Mouse (Mus musculus): ENCODE results near the gene Plk1. TPM values are rescaled to one million over a fixed set of nuclear protein-coding genes. Genes with fewer than 3 reads are reported as not detected.

Gene Plk1
- total RNA-seq (2012; rRNA removed) = 66.1 and 73.8 TPM in 2 replicates

- in situ Hi-C loops (cut with MboI; ENCODE audit: low sequenced_read_pairs in 2 of 2, unreplicated experiment in 2 of 2) = no loop called here
- no peak for TF ChIP-seq MAFK (IDR thresholded peaks at IDR 0.05; ENCODE audit: insufficient read depth, low read depth, low read length)
- DNase-seq (ENCODE audit: low read depth, low spot score) = peak; percentile 92
- H3K9ac ChIP-seq (ENCODE audit: insufficient read depth, low read depth, low read length, poor library complexity, severe bottlenecking) = peak within 1 kb of the TSS; percentile 93
- H3K4me3 ChIP-seq (ENCODE audit: insufficient read depth in 1 of 2, low read depth in 1 of 2, low read length in 2 of 2, poor library complexity in 1 of 2, severe bottlenecking in 1 of 2) = peak within 1 kb of the TSS; percentile 90 to 95
- H3K9me3 ChIP-seq (ENCODE audit: control insufficient read depth, insufficient read depth, low read depth, low read length) = no peaks in the 10 kb centered on the region
- H3K4me1 ChIP-seq (ENCODE audit: control insufficient read depth in 2 of 2, insufficient read depth in 2 of 2, low read length in 2 of 2, poor library complexity in 1 of 2) = peaks cover 2 to 24% of the 10 kb centered on the region in 2 experiments; a peak in 2 of 4 replicates
- peak within 1 kb of the TSS; percentile 83 for H3K27ac ChIP-seq (ENCODE audit: insufficient read depth, low read depth, low read length, poor library complexity, severe bottlenecking)
- H3K36me3 ChIP-seq (ENCODE audit: control insufficient read depth, insufficient read depth, low read length, poor library complexity, severe bottlenecking) = peaks cover 37% of the 10 kb centered on the region
These were observed at the start of gene Plk1 for GRCm38 (mm10) chr7:122158915-122159902. Gene Plk1 (plus strand): TSS chr7:122159439.

DNA sequence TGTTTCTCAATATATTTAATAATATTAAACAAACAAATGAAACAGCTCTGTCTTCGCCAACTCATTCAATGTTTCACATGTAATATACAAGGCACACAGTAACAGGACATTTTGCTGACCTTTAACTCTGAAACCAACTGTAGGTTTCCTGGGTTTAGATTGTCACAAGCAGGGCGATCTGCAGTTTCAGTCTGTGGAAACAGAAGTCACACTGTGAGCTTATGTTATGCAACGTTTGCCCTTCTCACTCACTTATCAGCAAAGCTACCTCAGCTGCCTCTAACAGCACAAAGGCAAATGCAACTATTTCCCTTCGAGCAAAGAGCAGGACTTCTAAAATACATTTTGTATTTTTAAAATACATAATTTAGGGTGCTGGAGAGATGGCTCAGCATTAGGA, 35.7 kb upstream of the Plk1 start:
- Histone ChIP-seq H3K9ac (ENCODE audit: insufficient read depth, low read depth, low read length, poor library complexity, severe bottlenecking) (no peak overlapping the region), H3K4me3 (ENCODE audit: insufficient read depth in 1 of 2, low read depth in 1 of 2, low read length in 2 of 2, poor library complexity in 1 of 2, severe bottlenecking in 1 of 2) (no peak overlapping the region), H3K36me3 (ENCODE audit: control insufficient read depth, insufficient read depth, low read length, poor library complexity, severe bottlenecking) (peaks cover 29% of the 10 kb centered on the region), H3K4me1 (ENCODE audit: control insufficient read depth in 2 of 2, insufficient read depth in 2 of 2, low read length in 2 of 2, poor library complexity in 1 of 2) (no peaks in the 10 kb centered on the region), H3K9me3 (ENCODE audit: control insufficient read depth, insufficient read depth, low read depth, low read length) (no peaks in the 10 kb centered on the region), H3K27ac (ENCODE audit: insufficient read depth, low read depth, low read length, poor library complexity, severe bottlenecking) (no peak overlapping the region)
- in situ Hi-C loops (cut with MboI; ENCODE audit: low sequenced_read_pairs in 2 of 2, unreplicated experiment in 2 of 2) = no loop called here
- DNase-seq (ENCODE audit: low read depth, low spot score) = no peak
- no peak for TF ChIP-seq ZNF384 (IDR thresholded peaks at IDR 0.05; ENCODE audit: low read depth, low read length)
- no peak for TF ChIP-seq ZC3H11A (IDR thresholded peaks at IDR 0.05; ENCODE audit: borderline replicate concordance, low read depth, low read length)
- TF ChIP-seq HCFC1 (IDR thresholded peaks at IDR 0.05; ENCODE audit: borderline replicate concordance, insufficient read depth, low read length) = no peak

- in situ Hi-C loops (cut with MboI; ENCODE audit: low sequenced_read_pairs in 2 of 2, unreplicated experiment in 2 of 2) = no loop called here
These were observed 33.6 kb upstream of the Plk1 start for GRCm38 (mm10) chr7:122125636-122126035.

DNA sequence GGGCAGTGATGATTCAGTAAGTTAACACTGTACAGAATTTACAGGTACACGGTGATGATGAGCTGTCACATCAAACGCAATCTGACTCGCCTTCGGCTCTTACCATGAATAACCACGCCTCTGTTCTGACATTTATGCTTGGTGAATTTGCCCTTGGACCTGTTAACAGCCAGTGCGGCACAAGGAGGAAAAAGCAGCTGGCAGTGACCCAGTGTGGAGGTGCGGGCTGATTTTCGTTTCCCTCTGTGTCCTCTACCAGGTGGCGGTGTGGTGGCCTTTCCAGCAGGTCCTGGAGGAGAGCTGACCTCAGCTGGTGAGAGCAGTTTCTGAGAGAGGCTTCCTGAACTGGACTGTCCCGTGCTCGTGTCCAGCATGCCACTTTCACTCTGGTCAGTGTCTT, 32.3 kb upstream of the Plk1 start:
- Histone ChIP-seq H3K27ac (ENCODE audit: insufficient read depth, low read depth, low read length, poor library complexity, severe bottlenecking) (no peak overlapping the region), H3K4me3 (ENCODE audit: insufficient read depth in 1 of 2, low read depth in 1 of 2, low read length in 2 of 2, poor library complexity in 1 of 2, severe bottlenecking in 1 of 2) (no peak overlapping the region), H3K4me1 (ENCODE audit: control insufficient read depth in 2 of 2, insufficient read depth in 2 of 2, low read length in 2 of 2, poor library complexity in 1 of 2) (peaks cover 0 to 3% of the 10 kb centered on the region in 2 experiments; a peak in 1 of 4 replicates), H3K9ac (ENCODE audit: insufficient read depth, low read depth, low read length, poor library complexity, severe bottlenecking) (no peak overlapping the region), H3K36me3 (ENCODE audit: control insufficient read depth, insufficient read depth, low read length, poor library complexity, severe bottlenecking) (peaks cover 24% of the 10 kb centered on the region), H3K9me3 (ENCODE audit: control insufficient read depth, insufficient read depth, low read depth, low read length) (no peaks in the 10 kb centered on the region)
- no peak for DNase-seq (ENCODE audit: low read depth, low spot score)
- TF ChIP-seq ZC3H11A (IDR thresholded peaks at IDR 0.05; ENCODE audit: borderline replicate concordance, low read depth, low read length) = no peak
- in situ Hi-C loops (cut with MboI; ENCODE audit: low sequenced_read_pairs in 2 of 2, unreplicated experiment in 2 of 2) = no loop called here

More at GRCm38 (mm10) chr7:122125636-122126035, 33.6 kb upstream of the Plk1 start:
- Histone ChIP-seq H3K4me3 (ENCODE audit: insufficient read depth in 1 of 2, low read depth in 1 of 2, low read length in 2 of 2, poor library complexity in 1 of 2, severe bottlenecking in 1 of 2) (no peak overlapping the region), H3K9ac (ENCODE audit: insufficient read depth, low read depth, low read length, poor library complexity, severe bottlenecking) (no peak overlapping the region), H3K27ac (ENCODE audit: insufficient read depth, low read depth, low read length, poor library complexity, severe bottlenecking) (no peak overlapping the region), H3K4me1 (ENCODE audit: control insufficient read depth in 2 of 2, insufficient read depth in 2 of 2, low read length in 2 of 2, poor library complexity in 1 of 2) (no peaks in the 10 kb centered on the region), H3K9me3 (ENCODE audit: control insufficient read depth, insufficient read depth, low read depth, low read length) (no peaks in the 10 kb centered on the region), H3K36me3 (ENCODE audit: control insufficient read depth, insufficient read depth, low read length, poor library complexity, severe bottlenecking) (peaks cover 28% of the 10 kb centered on the region)
- no peak for DNase-seq (ENCODE audit: low read depth, low spot score)
- TF ChIP-seq HCFC1 (IDR thresholded peaks at IDR 0.05; ENCODE audit: borderline replicate concordance, insufficient read depth, low read length) (no peak), CHD2 (IDR thresholded peaks at IDR 0.05; ENCODE audit: low read depth, low read length) (no peak), MAFK (IDR thresholded peaks at IDR 0.05; ENCODE audit: insufficient read depth, low read depth, low read length) (no peak), ZC3H11A (IDR thresholded peaks at IDR 0.05; ENCODE audit: borderline replicate concordance, low read depth, low read length) (no peak), ZNF384 (IDR thresholded peaks at IDR 0.05; ENCODE audit: low read depth, low read length) (no peak)

GRCm38 (mm10) chr7:122131834-122132233, 27.4 kb upstream of the Plk1 start:
- no peak overlapping the region for H3K27ac ChIP-seq (ENCODE audit: insufficient read depth, low read depth, low read length, poor library complexity, severe bottlenecking)
- TF ChIP-seq CHD2 (IDR thresholded peaks at IDR 0.05; ENCODE audit: low read depth, low read length) (no peak), ZNF384 (IDR thresholded peaks at IDR 0.05; ENCODE audit: low read depth, low read length) (no peak), HCFC1 (IDR thresholded peaks at IDR 0.05; ENCODE audit: borderline replicate concordance, insufficient read depth, low read length) (no peak), ZC3H11A (IDR thresholded peaks at IDR 0.05; ENCODE audit: borderline replicate concordance, low read depth, low read length) (no peak), MAFK (IDR thresholded peaks at IDR 0.05; ENCODE audit: insufficient read depth, low read depth, low read length) (no peak)
- no peak overlapping the region for H3K9ac ChIP-seq (ENCODE audit: insufficient read depth, low read depth, low read length, poor library complexity, severe bottlenecking)
- peaks cover 0 to 3% of the 10 kb centered on the region in 2 experiments; a peak in 1 of 4 replicates for H3K4me1 ChIP-seq (ENCODE audit: control insufficient read depth in 2 of 2, insufficient read depth in 2 of 2, low read length in 2 of 2, poor library complexity in 1 of 2)
- DNase-seq (ENCODE audit: low read depth, low spot score) = no peak
- H3K36me3 ChIP-seq (ENCODE audit: control insufficient read depth, insufficient read depth, low read length, poor library complexity, severe bottlenecking) = peaks cover 11% of the 10 kb centered on the region
- no peaks in the 10 kb centered on the region for H3K9me3 ChIP-seq (ENCODE audit: control insufficient read depth, insufficient read depth, low read depth, low read length)
- H3K4me3 ChIP-seq (ENCODE audit: insufficient read depth in 1 of 2, low read depth in 1 of 2, low read length in 2 of 2, poor library complexity in 1 of 2, severe bottlenecking in 1 of 2) = peak overlapping the region in 1 of 2 experiments; percentile 89; a peak in 3 of 4 replicates
- in situ Hi-C loops (cut with MboI; ENCODE audit: low sequenced_read_pairs in 2 of 2, unreplicated experiment in 2 of 2) = no loop called here

Data from ES-E14 (cell line).